Mouse (Mus musculus): Measurements from ENCODE around the gene Wap. TPM values are rescaled to one million over a fixed set of nuclear protein-coding genes. Genes with fewer than 3 reads are reported as not detected.

Gene Wap
- total RNA-seq, 2 experiments from 2014 or later: not detected

DNA sequence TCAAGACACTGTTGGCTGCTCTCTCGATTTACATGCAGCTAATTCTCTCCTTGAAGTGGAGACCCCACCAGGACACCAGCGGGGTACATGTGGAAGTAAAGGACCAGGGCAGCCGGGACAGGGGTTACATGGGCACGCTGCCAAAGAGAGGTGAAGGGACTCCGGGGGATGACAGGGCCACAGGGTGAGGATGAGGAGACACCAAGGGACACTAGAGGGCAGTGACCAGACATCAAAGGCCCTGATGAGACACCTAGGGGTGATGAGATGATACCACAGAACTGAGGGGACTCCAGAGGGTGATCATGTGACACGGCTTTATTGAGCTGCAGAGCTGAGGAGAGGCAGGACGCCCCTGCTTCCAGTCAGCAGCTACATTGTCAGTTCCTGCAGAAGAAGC lies 40.9 kb downstream of the Wap start:
- no peak for DNase-seq (ENCODE audit: low spot score in 2 of 2)

DNA sequence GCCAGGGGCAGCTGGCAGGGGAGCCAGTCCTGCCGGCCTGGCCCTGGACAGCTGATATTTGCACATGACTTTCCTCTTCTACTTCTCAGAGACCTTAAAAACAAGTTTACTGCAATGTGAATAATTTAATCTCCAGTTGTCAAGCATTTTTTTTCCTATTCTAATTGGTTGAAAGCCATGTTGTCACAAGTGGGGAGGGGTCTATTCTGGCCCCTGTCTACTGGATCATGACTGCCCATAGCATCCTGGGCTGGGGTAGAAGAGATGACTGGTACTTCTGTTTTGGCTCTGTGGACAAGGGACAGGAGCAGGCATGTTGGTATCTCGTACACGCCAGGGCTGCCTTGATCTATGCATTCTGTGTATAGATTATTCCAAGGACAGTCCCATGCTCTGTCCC lies 41.8 kb downstream of the Wap start:
- DNase-seq (ENCODE audit: low spot score in 2 of 2): no peak

DNA sequence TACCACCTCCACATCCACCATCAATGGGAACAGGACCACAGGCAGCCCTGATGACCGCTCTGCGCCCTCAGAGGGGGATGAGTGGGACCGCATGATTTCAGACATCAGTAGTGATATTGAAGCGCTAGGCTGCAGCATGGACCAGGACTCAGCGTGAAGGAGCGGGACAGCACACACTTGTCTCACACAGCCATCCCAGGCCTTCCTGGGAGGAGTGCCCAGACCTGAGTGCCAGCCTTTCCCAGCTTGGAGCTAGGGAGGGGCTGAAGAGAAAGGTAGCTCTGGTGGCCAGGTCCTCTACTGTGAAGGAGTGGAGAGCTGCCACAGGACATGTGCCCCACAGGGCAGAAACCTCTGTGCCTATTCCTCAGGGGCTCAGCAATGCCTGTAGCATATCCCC lies 42.2 kb downstream of the Wap start:
- no peak for DNase-seq (ENCODE audit: low spot score in 2 of 2)

DNA sequence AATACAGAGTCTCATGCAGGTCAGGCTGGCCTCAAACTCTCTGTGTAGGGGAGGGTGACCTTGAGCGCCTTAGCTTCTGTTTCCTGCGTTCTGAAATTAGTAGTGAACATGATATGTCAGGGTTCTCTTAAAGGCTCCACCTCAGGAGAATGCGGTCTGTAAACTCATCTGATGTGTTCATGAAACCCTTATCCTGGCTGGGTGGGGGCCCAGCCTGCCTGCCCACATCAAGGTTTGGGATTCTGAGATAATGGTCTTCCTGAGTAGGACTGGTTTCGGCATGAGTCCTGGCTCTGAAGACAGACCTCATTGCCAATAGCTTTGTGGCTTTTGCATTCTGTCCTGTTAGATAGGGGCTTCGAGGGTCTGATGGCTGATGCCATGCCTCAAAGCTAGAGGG lies 43.1 kb downstream of the Wap start:
- no peak for DNase-seq (ENCODE audit: low spot score in 2 of 2)

DNA sequence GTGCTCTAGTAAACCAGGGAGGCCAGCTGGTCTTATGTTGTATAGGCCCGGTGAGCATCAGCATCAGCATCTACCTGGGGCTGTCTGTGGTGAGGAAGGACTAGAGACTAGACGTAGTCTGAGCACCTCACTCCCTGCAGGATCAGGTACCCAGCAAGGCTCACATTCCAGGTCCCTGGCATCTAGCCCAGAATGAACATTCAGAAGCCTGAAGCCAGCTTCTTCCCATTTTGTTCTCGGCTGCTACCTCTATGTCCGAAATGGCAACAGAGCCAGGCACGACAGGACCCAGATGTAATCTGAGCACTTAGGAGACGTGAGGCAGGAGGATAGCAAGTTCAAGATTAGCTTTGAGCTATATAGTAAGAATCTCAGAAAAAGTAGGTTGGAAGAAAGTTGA lies 43.6 kb downstream of the Wap start:
- DNase-seq (ENCODE audit: low spot score in 2 of 2): no peak

DNA sequence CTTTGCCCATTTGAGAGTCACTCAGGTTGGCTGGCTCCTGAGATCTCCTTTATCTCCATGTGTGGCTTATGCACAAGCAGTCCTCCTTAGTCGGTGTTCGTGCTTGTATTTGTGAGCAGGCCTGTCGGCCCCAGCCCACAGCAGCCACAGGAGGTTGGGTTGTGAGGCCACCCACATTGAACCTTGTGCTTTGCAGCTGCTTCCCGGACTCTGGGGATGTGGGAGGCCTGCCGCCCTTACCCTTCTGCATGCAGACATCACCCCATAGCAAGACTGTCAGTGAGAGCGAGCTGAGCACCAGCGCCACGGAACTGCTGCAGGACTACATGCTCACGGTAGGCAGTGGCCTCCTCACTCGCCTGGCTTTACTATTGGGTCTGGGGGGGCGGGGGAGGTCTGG lies 45.0 kb downstream of the Wap start:
- no peak for DNase-seq (ENCODE audit: low spot score in 2 of 2)

DNA sequence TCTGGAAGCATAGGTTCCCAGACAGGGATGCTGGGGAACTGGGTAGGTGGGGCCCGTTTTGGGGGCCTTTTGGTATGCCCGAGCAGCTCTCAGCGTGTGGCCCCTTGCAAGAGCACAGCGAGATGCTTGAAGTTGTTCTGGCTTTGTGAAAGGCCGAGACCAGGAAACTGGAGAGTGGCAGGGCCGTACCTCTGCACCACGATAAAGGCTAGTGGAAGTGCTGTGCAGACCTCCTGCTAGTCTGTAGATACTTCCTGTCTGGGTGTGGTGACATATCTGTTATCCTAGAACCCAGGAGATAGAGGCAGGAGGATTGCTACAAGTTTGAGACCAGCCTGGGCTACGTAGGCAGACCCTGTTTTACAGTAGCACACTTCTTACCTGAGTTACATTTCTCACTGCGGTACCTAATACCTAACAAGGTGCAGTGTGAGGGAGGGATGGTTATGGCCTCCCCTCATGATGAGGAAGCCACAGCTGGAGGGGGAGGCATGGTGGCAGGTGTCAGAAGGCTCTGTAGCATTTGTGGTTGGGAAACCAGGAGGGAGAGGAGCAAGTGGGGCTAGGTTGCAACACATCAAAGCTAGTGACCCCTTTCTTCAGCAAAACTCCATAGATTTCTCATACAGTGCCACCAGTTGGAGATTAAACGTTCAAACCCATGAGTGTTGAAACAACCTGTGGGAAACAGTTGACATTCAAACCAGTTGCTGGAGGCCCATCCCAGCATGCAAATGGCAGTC lies 47.3 kb downstream of the Wap start:
- DNase-seq (ENCODE audit: low spot score in 2 of 2): no peak

DNA sequence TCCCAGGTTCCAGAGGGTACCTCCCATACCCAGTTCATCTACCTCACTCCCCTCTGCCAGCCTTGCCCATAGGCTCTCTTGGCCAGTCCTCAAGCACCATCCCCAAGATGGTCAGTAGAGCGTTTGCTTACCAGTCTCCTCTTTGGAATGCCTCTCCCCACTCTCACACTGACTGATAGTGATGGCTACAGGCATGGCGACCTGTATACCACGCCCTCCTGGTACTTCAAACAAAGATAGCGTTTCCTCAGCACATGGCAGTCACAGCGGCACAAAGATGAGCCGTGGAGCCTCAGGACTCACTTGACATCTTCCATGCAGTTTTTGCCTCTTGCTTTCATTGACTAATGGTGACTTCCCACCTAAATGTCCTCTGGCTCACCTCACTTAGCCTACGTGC lies 48.6 kb downstream of the Wap start:
- no peak for DNase-seq (ENCODE audit: low spot score in 2 of 2)

DNA sequence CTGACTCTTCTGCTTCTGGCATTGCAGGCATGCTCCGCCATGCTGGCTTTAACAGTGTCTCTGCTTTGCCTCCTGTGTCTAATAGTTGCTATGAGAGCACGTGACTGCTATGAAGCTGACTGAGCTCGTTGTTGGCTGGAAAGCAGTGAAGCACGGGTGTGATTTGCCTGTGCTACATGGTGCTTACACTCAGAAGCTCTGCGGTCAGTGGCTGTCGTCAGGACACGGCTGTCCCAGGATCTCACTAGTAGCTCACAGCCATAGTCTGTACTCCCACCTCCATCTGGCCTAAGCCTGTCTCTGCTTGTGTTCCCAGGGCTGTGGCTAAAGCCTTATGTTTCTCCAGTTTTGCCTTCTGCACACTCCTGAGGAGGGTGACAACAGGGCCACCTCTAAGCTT lies 50.1 kb downstream of the Wap start:
- no peak for DNase-seq (ENCODE audit: low spot score in 2 of 2)

DNA sequence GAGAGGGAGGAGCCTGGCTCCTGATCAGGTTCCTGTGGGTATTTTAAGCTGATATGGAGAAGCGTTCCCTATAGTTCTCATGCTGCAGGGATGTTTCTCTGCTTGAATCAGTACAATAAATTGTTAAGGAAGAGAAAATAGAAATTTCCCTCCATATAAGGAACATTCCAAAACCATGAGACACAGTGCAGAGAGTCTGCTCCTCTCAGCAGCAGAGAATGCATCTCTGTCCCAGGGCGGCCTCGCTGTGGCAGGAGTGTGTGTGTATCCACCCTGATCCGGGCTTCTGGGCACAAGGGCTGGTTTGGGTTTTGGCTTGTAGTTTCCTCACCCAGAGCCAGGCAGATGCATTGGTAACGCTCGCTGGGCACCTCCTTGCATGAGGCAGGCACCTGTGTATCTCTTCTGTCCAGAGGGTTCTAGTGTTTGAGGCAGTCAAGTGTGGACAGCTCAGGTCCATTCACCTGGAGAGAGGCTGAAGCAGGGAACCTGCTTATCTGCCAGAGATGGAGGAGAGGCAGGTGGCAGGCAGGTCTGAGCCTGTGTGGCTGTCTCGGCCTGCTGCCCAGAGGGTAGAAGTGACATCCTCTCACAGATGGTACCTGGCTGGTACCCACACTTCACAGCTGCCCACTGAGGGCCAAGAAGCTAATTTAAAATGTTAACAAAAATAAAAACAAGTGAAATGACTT lies 51.0 kb downstream of the Wap start:
- no peak for DNase-seq (ENCODE audit: low spot score in 2 of 2)

DNA sequence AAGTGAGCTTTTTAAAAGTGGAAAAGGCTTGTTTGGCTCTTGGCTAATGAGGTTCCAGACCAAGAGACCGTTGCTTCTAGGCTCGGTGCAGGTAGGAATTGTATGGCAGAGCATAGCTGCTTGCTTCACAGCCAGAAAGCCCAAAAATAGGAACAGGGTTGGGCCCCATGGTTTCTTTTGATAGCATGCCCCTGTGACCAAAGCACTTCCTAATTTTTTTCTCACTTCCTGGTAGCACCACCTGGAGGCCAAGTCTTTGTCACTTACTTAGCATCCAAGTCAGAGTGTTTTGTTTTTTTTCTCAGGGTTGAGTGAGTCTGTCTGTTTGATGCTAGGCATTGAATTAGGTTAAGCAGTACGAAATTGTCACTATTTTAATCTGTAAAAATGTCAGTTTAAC lies 51.8 kb downstream of the Wap start:
- DNase-seq (ENCODE audit: low spot score in 2 of 2): no peak

DNA sequence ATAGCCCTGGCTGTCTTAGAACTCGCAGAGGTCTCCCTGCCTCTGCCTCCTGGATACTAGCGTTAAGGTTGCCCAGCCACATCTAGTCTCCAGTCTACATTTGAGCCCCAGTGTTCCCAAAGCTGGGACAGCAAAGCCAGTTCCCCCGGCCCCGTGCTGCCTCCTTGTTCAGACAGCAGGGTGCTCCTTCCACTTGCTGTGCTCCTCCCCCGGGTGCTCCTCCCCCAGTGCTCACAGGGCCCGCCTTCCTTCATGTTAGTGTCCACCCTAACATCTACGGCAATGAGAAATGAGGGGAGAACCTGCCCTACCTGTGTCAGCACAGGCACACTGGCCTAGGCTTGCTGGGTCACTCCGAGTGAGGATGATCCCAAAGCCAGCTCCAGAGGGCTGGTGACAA lies 52.7 kb downstream of the Wap start:
- no peak for DNase-seq (ENCODE audit: low spot score in 2 of 2)

Other genes with a start within 250 kb of the Wap start
- 100 to 1,000 TPM; 169 to 174 TPM for gene Zmiz2, start 249.6 kb downstream of the Wap start, total RNA-seq (2021)
- gene Ppia, start 223.2 kb downstream of the Wap start, total RNA-seq (2021): 1,000 to 10,000 TPM; 1,682 to 1,687 TPM
- 10 to 100 TPM; 36.3 to 45.4 TPM for gene H2afv, start 194.2 kb downstream of the Wap start, total RNA-seq (2021)
- 100 to 1,000 TPM; 229 to 239 TPM for gene Purb, start 162.7 kb downstream of the Wap start, total RNA-seq (2021)
- gene Myo1g, start 117.7 kb downstream of the Wap start, total RNA-seq (2021): under 1 TPM; 0.43 to 0.57 TPM
- 10 to 100 TPM; 53.5 to 54.1 TPM for gene Ccm2, start 91.8 kb downstream of the Wap start, total RNA-seq (2021)
- 10 to 100 TPM; 37.5 to 38.6 TPM for gene Nacad, start 32.6 kb downstream of the Wap start, total RNA-seq (2021)
- 10 to 100 TPM; 42.6 to 46.8 TPM for gene Tbrg4, start 12.6 kb downstream of the Wap start, total RNA-seq (2021)
- gene Ramp3, start 19.9 kb upstream of the Wap start, total RNA-seq (2021): 1 to 10 TPM; 6.6 to 7.3 TPM
- not detected for gene Gm11983, start 199.0 kb upstream of the Wap start, total RNA-seq (2021)

Measured in layer of hippocampus, adult 18-20 months (tissue).